Mouse (Mus musculus) gastrocnemius, adult 2 months (tissue): ENCODE measurements around the gene Traf3ip2. TPM values are rescaled to one million over a fixed set of nuclear protein-coding genes. Genes with fewer than 3 reads are reported as not detected.

Source experiments
- DNase-seq: peaks from one replicate; pipeline ENCODE4 v3.0.0; 2022
- H3K27ac ChIP-seq: fragments of 200-600 bp; 2 replicates; pipeline ENCODE4 v1.8.1; 2022; ENCODE audit warnings: mild to moderate bottlenecking
- H3K4me3 ChIP-seq: fragments of 200-600 bp; 2 replicates; pipeline ENCODE4 v1.8.1; 2022; ENCODE audit warnings: mild to moderate bottlenecking, moderate library complexity
- CTCF ChIP-seq: fragments of 200-600 bp; IDR thresholded peaks from 2 replicates; pipeline ENCODE4 v1.8.1; 2022; ENCODE audit warnings: antibody characterized with exemption, mild to moderate bottlenecking, moderate library complexity
- intact Hi-C: fragments of 180-260 bp; cut with DNase I; formaldehyde crosslinking; loops from one replicate; pipeline ENCODE4 v1.15.1; 2025
- total RNA-seq, 2 experiments: library from RNA; stranded (reverse); gene quantifications; 2 replicates each; pipeline ENCODE4 v1.2.3; 2021

Gene Traf3ip2
- total RNA-seq, 2 experiments from 2014 or later = 5.5 to 9.0 TPM

GRCm38 (mm10) chr10:39628799-39629517 is 16.2 kb downstream of the Traf3ip2 start:
- TF ChIP-seq CTCF = no peak
- peak overlapping the region; percentile 84 for H3K27ac ChIP-seq
- H3K4me3 ChIP-seq = no peak overlapping the region
- intact Hi-C loops = no loop called here
- no peak for DNase-seq

GRCm38 (mm10) chr10:39629746-39630552 is 17.2 kb downstream of the Traf3ip2 start:
- intact Hi-C loops = no loop called here
- peak overlapping the region; percentile 52 for H3K4me3 ChIP-seq
- TF ChIP-seq CTCF = no peak

GRCm38 (mm10) chr10:39630811-39631210 is 18.1 kb downstream of the Traf3ip2 start:
- intact Hi-C loops = no loop called here
- no peak overlapping the region for H3K4me3 ChIP-seq
- DNase-seq = peak; percentile 70
- H3K27ac ChIP-seq = peak overlapping the region; percentile 84
- no peak for TF ChIP-seq CTCF

More at GRCm38 (mm10) chr10:39629746-39630552, 17.2 kb downstream of the Traf3ip2 start:
- peak; percentile 63 for DNase-seq
- H3K27ac ChIP-seq = peak overlapping the region; percentile 84

DNA sequence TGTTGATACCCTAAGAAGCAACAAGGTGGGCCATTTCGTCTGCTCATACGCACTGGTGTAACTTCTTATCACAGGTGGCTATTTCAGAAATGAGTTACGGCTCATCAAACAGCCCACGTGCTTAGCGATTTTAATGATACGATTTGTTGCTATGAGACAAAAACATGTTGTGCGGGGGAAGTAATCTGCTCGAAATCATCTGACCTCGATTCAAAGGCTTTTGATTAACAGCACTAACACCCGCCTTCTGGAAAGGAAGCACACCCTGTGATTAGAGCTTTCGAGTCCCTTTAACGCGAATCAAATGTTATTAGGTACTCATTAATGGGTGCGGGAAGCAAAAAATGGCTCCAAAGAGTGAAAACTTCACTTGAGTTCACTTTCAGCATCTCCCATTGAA is 18.9 kb downstream of the Traf3ip2 start:
- no peak overlapping the region for H3K4me3 ChIP-seq
- DNase-seq = no peak
- no peak for TF ChIP-seq CTCF
- H3K27ac ChIP-seq = peak overlapping the region; percentile 84
- intact Hi-C loops = no loop called here

- Histone ChIP-seq H3K4me3 (no peak overlapping the region), H3K27ac (peak overlapping the region; percentile 84)
- DNase-seq = no peak
- no peak for TF ChIP-seq CTCF
- intact Hi-C loops = no loop called here
These were observed 20.6 kb downstream of the Traf3ip2 start for GRCm38 (mm10) chr10:39633379-39633778.

DNA sequence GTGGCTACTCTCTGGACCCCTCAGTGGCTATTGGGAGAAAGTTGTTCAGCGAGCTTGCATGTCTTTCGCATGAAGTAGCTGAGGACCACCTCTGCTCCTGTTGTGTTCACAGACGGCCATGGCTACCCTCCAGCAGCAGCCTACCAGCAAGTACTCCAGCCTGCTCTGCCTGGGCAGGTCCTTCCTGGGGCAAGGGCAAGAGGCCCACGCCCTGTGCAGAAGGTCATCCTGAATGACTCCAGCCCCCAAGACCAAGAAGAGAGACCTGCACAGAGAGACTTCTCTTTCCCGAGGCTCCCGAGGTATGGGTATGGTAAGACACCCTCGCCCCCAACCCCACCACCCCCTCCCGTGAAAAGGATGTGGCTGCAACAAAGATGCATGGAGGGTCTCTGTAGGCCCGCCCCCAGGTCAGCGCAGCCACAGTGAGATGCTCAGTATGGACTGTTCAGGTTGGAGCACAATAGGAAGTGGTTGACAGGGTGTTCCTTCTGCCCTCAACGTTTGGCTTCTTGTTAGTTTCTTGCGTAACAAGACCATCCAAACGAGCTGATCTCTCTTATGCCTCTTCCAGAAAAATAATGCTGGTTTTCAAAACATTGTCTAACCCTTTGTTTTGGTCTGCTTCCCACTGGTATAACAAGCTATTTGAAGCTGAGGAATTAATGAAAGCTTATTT is 21.8 kb downstream of the Traf3ip2 start:
- no peak for TF ChIP-seq CTCF
- Histone ChIP-seq H3K4me3 (no peak overlapping the region), H3K27ac (no peak overlapping the region)
- intact Hi-C loops = no loop called here
- DNase-seq = no peak

GRCm38 (mm10) chr10:39638862-39639261 is 26.1 kb downstream of the Traf3ip2 start:
- Histone ChIP-seq H3K4me3 (no peak overlapping the region), H3K27ac (peak overlapping the region; percentile 63; the same call in 1 of the 2 replicates)
- DNase-seq = no peak
- intact Hi-C loops = no loop called here
- no peak for TF ChIP-seq CTCF

DNA sequence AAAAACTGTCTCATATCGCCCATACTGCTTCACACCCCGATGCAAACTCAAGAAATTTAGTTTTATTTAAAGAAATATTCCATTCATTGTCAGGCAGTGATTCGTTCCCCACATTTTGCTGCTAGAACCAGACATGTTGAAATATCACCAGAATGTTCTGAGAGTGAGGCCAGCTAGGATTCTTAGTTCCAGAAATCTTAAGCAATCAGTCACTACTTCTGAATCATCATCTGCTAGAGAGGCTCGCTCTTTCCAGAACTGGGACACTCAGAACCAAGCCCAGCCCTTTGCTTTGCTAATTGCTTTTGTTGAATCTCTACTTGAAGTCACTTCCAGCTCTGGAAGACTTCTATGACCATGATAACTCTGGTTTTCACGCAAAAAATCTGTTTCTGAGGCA is 27.0 kb downstream of the Traf3ip2 start:
- no peak for TF ChIP-seq CTCF
- H3K4me3 ChIP-seq = no peak overlapping the region
- no peak for DNase-seq
- H3K27ac ChIP-seq = peak overlapping the region; percentile 63
- intact Hi-C loops = no loop called here

GRCm38 (mm10) chr10:39640817-39641226 is 28.1 kb downstream of the Traf3ip2 start:
- no peak overlapping the region for H3K4me3 ChIP-seq
- intact Hi-C loops = no loop called here
- peak overlapping the region; percentile 53; the same call in 1 of the 2 replicates for H3K27ac ChIP-seq
- DNase-seq = no peak
- no peak for TF ChIP-seq CTCF

- H3K27ac ChIP-seq = peak overlapping the region; percentile 79
These were observed 33.3 kb downstream of the Traf3ip2 start for GRCm38 (mm10) chr10:39645789-39646628.

DNA sequence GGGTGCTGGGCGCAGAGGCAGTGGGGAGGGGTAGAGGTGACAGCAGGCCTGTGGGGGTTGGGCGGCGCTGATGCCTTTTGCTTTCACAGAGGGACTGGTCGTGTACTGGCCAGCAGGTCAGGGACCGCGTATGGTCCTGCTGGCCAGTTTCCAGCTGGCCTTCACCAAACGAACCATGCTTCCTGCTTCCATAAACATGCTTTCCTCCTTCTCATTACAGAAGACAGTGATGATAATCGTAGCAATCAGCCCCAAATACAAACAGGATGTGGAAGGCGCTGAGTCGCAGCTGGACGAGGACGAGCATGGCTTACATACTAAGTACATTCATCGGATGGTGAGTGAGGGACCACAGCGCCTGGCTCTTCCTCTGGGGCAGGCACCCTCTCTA is 33.9 kb downstream of the Traf3ip2 start:
- Histone ChIP-seq H3K4me3 (peak overlapping the region; percentile 19), H3K27ac (peak overlapping the region; percentile 79)
- intact Hi-C loops = loop anchor here (5.0 kb wide), 1 partner anchor 86 kb away; the partner anchor contains the start of gene Rev3l
- DNase-seq = peak; percentile 72
- no peak for TF ChIP-seq CTCF

More at GRCm38 (mm10) chr10:39645789-39646628, 33.3 kb downstream of the Traf3ip2 start:
- TF ChIP-seq CTCF = no peak
- no peak for DNase-seq
- H3K4me3 ChIP-seq = peak overlapping the region; percentile 19
- intact Hi-C loops = loop anchor here (5.0 kb wide), 1 partner anchor 86 kb away; the partner anchor contains the start of gene Rev3l

- no peak for DNase-seq
- intact Hi-C loops = loop anchor here (5.0 kb wide), 1 partner anchor 85 kb away; the partner anchor contains the start of gene Rev3l
- H3K27ac ChIP-seq = peak overlapping the region; percentile 79
- no peak overlapping the region for H3K4me3 ChIP-seq
- no peak for TF ChIP-seq CTCF
These were observed 34.4 kb downstream of the Traf3ip2 start for GRCm38 (mm10) chr10:39647118-39647517.
